Mouse (Mus musculus): Measurements from ENCODE around the gene Pepd.

Gene Pepd

DNA sequence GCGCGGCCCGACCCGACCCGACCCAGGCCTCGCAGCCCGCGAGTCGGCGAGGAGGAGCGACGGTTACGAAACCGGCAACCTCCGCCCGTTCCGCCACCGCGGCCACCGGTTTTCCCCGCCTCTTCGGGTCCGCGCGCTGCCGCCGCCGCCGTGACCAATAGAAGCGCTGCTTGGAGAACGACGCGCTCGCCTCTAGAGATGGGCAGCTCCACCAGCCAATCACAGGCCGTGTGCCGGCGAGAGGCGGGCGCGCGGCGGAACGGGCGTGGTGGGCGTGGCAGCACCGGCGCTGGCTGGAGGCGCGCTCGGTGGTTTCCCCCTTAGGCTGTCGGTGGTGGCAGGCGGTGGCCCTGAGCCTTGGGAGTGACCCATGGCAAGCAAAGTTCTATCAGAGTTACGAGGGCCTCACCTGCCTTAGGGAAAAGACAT, 144.3 kb downstream of the Pepd start, which contains the start of gene Cebpg:
TSS of gene Cebpg (minus strand) at position 138 of the 429 bp plus-strand sequence.
- DNase-seq (ENCODE audit: low spot score), result peak; percentile 96

DNA sequence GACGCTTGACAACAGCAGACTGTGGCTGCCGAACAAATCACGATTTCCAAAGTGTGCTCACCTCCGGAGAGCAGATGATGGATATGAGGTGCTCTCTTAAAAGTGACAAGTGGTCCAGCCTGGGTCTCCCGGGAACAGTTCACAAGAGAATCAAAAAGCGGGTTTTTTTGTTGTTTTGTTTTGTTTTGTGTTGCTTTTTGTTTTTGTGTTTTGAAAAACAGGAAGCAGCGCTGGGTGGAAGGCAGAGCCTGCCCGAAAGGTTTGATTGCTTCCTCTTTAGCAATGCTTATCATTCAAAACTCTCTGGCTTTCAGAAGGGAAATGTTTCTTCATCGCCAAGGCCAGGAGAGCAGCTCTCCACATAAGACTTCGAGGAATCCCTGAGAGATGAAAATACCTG, 144.8 kb downstream of the Pepd start:
- no peak for DNase-seq (ENCODE audit: low spot score)

DNA sequence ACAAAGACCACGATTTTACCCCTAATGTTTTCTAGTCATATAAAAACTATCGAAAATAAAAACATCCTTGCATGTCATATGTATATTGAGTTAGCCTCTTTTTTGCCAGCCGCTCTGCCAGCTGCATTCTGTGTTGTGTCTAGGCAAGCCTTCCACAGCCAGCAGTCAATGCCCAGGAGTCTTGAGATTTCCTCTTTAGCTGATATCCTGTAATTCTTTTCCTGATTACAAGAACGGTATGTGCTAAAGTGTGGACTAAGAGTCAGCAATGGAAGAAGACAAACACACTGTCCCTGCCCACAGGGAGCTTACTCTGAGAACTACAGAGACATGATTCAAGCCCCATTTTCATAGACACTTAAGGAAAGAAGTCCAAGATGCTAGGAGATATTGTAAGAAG, 145.4 kb downstream of the Pepd start:
- DNase-seq (ENCODE audit: low spot score), result no peak

DNA sequence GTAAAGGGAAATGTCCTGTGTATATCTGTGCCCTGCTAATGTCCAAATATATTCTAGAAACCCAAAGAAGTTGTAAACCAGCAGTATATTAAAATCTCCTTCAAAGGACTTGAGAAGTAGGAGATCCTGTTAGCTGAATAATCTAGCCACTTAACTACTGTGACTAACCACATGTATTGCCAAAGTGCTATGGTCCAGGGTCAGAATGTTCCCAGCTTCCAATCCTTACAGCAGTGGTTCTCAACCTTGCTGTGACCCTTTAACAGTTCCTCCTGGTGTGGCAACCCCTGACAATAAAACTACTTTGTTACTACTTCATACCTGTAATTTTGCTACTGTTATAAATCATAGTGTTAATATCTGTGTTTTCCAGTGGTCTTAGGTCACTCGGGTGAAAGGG, 146.2 kb downstream of the Pepd start:
- no peak for DNase-seq (ENCODE audit: low spot score)

GRCm38 (mm10) chr7:35059467-35059866, 147.3 kb downstream of the Pepd start:
- no peak for DNase-seq (ENCODE audit: low spot score)

GRCm38 (mm10) chr7:35064286-35065258, 152.4 kb downstream of the Pepd start:
- DNase-seq (ENCODE audit: low spot score), result no peak

DNA sequence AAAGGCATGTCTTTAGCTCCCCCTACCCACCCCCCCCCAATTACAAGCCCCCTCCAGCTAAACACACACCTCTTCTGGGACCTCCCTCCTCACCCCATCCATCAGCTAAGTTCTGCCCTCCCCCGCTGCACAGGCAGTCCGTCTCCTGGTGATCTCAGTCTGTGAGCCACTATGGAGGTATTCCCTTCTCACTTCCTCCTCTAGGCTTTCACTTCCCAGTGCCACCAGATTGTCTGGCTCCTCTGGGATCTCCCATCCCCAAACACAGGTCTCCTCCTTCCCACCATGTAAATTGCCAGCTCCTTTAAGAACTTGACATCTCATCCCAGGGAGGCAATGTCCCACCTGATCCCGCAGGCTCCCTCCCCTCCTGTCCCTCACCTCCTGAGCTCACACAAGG, 153.8 kb downstream of the Pepd start:
- DNase-seq (ENCODE audit: low spot score), result no peak

- no peak for DNase-seq (ENCODE audit: low spot score)
Measured at GRCm38 (mm10) chr7:35066640-35067212, 154.5 kb downstream of the Pepd start.

DNA sequence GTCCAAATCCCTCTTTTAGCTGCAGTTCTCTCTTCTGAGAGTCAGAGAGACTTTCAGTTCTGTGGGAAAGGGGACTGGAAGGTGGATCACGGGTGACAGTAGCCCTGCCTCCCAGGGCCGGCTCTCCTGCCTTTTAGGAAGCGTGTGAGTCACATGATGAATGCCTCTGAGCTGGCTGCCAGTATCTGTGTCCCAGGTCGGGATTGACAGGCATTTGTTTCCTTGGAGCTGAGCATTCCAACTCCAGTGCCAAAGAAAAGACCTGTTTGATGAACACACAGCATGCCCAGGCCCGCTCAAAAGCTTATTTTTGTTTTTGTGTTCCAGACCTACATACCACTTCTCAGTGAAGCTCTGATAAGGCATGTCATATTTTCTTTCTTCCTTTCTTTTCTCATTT, 164.5 kb downstream of the Pepd start:
- DNase-seq (ENCODE audit: low spot score), result no peak

- DNase-seq (ENCODE audit: low spot score), result no peak
Measured at GRCm38 (mm10) chr7:35080843-35081338, 168.7 kb downstream of the Pepd start.

DNA sequence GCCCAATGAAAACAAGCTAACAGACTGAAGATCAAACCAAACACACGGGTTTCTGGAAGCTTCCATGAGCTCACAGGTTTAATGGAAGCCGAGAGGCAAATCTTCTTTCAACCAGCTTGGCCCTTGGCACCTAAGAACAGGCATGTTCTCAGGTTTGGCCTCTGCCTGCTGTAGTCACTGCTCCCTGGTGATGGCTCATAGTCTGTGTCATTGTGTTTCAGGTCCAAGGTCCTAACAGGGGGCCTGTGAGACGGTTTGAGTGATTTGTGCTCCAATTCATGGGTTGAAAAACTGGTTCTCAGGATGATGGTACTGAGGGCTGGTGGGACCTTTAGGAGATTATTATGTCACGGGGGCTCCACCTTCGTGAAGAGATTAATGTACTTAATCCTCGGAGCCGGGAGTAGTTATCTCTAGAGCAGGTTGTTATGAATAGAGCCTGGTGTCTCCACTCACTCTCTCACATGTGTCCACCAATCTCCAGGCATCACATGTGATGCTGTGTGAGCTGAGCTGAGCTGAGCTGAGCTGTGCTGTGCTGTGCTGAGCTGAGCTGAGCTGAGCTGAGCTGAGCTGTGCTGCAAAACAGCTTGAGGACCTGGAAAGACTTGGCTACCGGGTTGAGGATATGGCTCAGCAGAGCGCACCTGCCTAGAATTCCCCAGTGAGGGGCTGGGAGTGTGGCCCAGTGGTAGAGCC, 169.4 kb downstream of the Pepd start:
- no peak for DNase-seq (ENCODE audit: low spot score)

GRCm38 (mm10) chr7:35084565-35085360, 172.6 kb downstream of the Pepd start:
- no peak for DNase-seq (ENCODE audit: low spot score)

- no peak for DNase-seq (ENCODE audit: low spot score)
Measured at GRCm38 (mm10) chr7:35086271-35086861, 174.2 kb downstream of the Pepd start.

- DNase-seq (ENCODE audit: low spot score), result no peak
Measured at GRCm38 (mm10) chr7:35090550-35090949, 178.4 kb downstream of the Pepd start.

All from left cerebral cortex, adult 11 months (tissue).